Mouse (Mus musculus) thymus, postnatal 14 days (tissue): ENCODE measurements around the gene Il18rap.
"Not testable (repeated sequence)": the region's sequence is repeated elsewhere in the genome, so short reads cannot be mapped to it uniquely, and the experiment has no call there.

Experiments
- DNase-seq: peaks from one replicate; pipeline ENCODE4 v3.0.0; 2021

Gene Il18rap

DNA sequence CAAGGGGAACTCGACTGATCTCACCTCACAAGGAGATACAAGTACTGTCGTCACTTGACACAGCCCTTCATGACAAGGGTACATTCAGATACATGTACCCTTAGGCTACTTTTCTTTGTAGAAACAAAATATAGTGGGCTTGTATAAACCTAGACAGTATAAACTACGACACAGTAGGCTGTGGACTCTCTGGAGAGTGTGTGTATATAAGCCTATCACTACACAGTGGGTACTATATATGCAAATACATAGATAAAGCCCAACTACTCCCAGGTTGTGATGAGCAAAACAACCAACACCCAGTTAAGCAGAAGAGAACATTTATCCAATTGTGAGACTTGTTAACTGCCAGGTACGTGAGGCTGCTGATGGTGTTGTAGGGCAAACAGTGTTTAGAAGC is 31.5 kb downstream of the Il18rap start:
- no peak for DNase-seq

DNA sequence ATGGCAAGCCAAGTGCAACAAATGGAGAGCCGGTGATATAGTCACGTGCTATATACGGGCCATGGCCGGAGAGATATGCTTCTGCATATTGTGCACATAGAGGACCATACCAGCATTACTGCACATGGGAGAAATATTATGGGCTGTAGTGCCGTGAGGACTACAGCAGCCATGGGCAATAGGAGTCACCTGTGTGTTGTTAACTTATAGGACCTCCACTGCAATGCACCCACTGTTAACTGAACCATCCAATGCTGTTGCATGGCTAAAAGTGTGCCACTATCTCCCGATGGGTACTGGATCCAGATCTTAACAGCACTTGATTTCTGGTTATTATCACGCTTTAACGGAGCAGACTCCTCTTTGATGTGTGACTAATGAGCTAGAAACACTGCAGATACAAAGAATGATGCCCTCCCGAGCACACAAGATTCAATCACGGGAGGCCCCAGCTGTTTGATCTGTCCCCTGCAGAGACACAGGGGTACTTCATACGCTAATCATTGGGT is 32.0 kb downstream of the Il18rap start:
- DNase-seq = no peak

DNA sequence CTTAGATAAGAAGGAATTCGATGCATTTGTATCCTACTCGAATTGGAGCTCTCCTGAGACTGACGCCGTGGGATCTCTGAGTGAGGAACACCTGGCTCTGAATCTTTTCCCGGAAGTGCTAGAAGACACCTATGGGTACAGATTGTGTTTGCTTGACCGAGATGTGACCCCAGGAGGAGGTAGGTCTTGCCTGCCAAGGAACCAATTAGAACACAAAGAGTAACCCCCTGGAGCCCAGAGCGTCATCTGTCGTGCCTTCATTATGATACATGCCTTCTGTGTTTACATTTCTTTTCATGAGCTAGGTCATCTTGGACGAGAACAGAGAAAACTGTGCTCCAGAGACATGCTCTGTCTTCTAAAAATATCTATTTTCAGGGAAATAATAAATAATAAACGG is 32.6 kb downstream of the Il18rap start:
- no peak for DNase-seq

DNA sequence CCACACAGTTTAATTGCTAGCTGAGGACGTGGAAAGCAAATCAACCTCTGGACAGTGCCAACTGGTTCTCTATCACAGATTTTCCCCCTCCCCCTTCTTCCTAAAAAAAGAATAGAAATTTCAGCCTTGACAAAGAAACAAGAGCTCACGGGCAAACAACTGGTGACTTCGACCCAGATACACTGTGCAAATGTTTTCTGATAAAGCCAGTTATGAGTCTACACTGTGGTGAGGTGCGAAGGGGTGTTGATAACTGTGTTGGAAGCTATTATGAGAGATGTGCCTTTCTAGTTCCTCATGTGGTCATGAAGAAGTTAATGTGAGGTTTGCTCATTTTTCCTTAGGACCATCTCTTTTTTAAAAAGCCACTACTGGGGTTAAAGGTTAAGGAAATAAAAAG is 54.2 kb downstream of the Il18rap start:
- no peak for DNase-seq

DNA sequence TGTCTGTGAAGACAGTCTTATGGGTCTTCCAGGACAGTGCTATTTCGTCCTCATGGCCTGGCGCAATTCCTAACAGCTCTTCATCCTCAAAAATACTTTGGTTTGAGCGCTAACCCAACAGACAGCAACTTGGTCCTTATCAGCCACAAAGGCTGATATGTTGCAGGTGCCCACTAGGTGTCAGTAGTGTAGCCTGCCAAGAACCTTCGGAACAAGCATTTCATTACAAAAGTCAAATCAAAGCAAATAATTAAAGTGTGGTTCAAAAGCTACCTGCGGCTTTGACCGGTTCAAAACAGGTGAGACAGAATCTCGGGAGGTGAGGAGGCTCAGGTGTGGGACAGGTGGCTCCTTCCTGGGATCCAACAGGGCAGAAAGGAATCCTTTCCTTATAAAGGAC is 64.6 kb downstream of the Il18rap start, which contains the start of gene Slc9a4:
Slc9a4 (plus strand) TSS at position 298 of the 400 bp plus-strand sequence.
- peak; percentile 26 for DNase-seq

DNA sequence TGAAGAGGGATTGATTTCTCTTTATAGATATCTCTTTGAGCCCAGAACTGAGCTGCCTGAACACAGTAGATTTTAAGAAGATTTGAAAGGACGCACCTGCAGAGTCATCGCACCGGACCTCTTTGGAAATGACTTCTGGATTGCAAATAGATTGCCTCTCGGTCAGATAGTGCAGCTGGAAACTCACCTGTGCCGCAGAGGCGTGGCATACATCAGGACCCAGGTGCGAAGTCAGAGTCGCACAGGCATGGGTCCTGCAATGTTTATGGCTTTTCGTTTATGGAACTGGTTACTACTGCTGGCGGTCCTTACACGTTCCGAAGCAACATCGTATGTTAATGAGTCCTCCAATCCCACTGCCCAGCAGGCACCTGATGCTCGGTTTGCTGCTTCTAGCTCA is 65.1 kb downstream of the Il18rap start:
- no peak for DNase-seq

DNA sequence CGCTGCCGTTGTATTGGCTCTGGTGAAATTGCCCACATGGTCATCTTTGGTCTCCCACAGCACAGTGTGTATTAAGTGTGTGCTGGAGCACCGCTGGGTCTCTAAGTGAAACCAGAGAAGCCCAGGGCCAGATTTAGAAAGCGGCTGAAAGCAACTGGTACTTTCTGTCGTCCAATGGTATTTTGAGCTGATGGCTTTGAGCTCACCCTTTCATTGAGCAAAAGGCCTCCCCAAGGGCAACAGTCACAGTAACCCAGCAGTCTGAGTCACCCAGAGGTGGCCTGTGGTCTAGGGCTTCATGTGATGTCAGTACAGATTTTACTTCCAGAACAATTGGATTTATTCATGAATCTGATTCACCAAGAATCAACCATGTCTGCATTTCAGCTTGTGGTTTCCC is 71.6 kb downstream of the Il18rap start:
- no peak for DNase-seq

DNA sequence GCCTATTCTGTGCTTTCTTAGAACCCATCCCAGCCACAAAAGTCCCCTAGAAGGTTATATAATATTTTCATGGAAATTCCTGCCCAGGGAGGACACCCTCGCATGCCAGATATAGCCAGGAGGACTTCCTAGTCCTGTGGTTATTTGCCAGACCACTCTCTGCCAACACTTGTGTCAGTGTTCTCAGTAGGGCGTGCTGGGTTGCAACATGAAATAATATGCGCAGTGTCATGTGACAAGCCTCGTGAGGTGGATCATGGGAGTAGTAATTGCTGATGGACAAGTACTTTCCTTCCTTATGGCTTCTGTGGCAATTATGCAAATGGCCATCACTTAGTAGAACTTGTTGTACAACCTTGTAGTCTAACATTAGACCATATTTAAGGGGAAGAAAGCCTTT is 75.8 kb downstream of the Il18rap start:
- DNase-seq = no peak

DNA sequence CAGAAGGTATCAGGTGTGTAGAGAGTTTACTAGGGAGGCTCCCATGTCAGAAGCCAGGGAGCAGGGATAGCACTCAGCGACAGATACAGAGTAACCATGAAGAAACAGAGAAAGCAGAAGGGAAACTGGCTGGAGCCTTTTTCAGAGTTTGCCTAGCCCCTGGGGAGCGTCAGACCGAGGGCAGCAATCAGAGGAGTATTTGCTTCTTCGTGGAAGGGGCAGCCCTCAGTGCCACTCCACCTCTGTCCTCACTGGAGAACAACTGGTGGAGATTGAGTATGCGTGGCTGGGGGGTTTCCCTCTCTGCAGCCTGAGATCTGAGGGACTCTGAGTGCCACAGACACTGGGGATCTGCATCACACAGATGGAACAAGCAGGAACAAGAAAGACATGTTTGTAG is 82.7 kb downstream of the Il18rap start:
- no peak for DNase-seq

DNA sequence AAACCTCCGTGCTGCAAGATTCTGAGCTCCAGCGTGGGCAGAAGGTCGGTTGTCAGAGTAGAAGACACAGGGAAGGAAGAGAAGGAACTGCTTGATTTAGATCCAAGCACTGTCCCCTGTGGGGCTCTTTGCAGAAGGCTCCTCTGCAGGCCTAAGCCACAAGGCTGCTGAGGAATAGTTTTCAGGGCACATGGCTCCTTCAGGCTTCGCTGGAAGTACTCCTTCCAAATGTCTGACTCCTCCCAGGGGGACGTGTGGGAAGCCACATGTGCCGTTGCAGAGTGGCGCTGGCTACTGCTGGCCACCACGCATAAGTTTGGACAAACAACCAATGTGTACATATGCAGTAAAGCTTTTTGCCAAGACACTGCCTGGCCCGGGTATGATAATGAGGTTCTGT is 84.5 kb downstream of the Il18rap start:
- DNase-seq = not testable (repeated sequence)

DNA sequence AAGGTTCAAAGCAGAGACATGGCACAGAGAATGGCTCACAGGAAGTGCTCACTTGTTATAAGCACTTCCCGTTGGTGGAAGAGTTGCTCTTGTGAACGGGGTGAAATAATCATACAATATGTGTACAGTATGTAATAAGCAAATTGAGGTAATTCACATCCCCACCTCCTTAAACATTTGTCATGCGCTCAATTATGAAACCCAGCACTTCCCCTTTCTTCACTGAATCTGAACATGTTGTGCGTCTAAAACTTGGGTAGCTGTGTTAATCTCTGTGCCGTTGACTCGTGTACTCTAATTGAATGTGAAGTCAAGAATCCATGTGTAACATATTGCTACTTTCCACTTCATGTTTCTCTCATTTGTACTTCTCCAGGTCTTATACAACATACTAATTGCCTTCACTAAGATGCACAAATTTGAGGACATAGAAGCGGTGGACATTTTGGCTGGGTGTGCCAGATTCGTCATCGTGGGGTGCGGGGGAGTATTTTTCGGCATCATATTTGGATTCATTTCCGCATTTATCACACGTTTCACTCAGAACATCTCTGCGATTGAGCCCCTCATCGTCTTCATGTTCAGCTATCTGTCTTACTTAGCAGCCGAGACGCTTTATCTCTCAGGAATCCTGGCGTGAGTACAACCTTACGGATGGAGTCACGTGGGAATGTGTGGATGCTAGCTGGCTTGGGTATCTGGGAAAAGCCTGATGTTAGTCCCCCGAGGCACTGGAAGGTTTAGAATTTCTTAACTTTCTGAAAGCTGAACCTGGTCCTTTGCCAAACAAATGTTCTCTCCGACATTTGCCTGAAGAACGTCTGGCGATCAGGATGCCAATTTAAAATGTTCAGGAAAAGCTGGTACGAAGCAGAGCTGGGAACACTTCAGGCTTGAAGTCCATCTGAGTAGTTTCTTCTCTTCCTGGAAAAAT is 85.5 kb downstream of the Il18rap start:
- no peak for DNase-seq
